Mouse (Mus musculus): Measurements from ENCODE around the gene Adamts9.

GRCm38 (mm10) chr6:92910611-92911010, 32.7 kb downstream of the Adamts9 start:
- TF ChIP-seq EP300 (IDR thresholded peaks at IDR 0.05) (no peak), CTCF (IDR thresholded peaks at IDR 0.05) (no peak)

All from lung, postnatal 0 days (tissue).